Mouse (Mus musculus): ENCODE measurements around the gene Ccrl2.

Ccrl2 gene

GRCm38 (mm10) chr9:111062840-111063239 lies 5.5 kb upstream of the Ccrl2 start:
- no peak for DNase-seq (ENCODE audit: extremely low spot score, low read depth, low spot score)

GRCm38 (mm10) chr9:111058943-111059556 lies 1.7 kb upstream of the Ccrl2 start:
- DNase-seq (ENCODE audit: extremely low spot score, low read depth, low spot score): no peak

- DNase-seq (ENCODE audit: extremely low spot score, low read depth, low spot score): no peak
Observed at GRCm38 (mm10) chr9:111057544-111058370, 438 bp upstream of the Ccrl2 start.

GRCm38 (mm10) chr9:111056519-111056797 lies 861 bp downstream of the Ccrl2 start:
- no peak for DNase-seq (ENCODE audit: extremely low spot score, low read depth, low spot score)

GRCm38 (mm10) chr9:111055800-111056518 lies 1.4 kb downstream of the Ccrl2 start:
- DNase-seq (ENCODE audit: extremely low spot score, low read depth, low spot score): no peak

- DNase-seq (ENCODE audit: extremely low spot score, low read depth, low spot score): no peak
Observed at GRCm38 (mm10) chr9:111054923-111055322, 2.4 kb downstream of the Ccrl2 start.

- no peak for DNase-seq (ENCODE audit: extremely low spot score, low read depth, low spot score)
Observed at GRCm38 (mm10) chr9:111048452-111048851, 8.9 kb downstream of the Ccrl2 start.

- DNase-seq (ENCODE audit: extremely low spot score, low read depth, low spot score): no peak
Observed at GRCm38 (mm10) chr9:111047266-111047665, 10.1 kb downstream of the Ccrl2 start.

- no peak for DNase-seq (ENCODE audit: extremely low spot score, low read depth, low spot score)
Observed at GRCm38 (mm10) chr9:111046222-111046621, 11.1 kb downstream of the Ccrl2 start.

- no peak for DNase-seq (ENCODE audit: extremely low spot score, low read depth, low spot score)
Observed at GRCm38 (mm10) chr9:111042266-111042665, 15.1 kb downstream of the Ccrl2 start.

GRCm38 (mm10) chr9:111039966-111040365 lies 17.4 kb downstream of the Ccrl2 start:
- no peak for DNase-seq (ENCODE audit: extremely low spot score, low read depth, low spot score)

GRCm38 (mm10) chr9:111033717-111034116 lies 23.6 kb downstream of the Ccrl2 start:
- DNase-seq (ENCODE audit: extremely low spot score, low read depth, low spot score): no peak

GRCm38 (mm10) chr9:111026791-111027190 lies 30.5 kb downstream of the Ccrl2 start:
- no peak for DNase-seq (ENCODE audit: extremely low spot score, low read depth, low spot score)

- no peak for DNase-seq (ENCODE audit: extremely low spot score, low read depth, low spot score)
Observed at GRCm38 (mm10) chr9:111019022-111019421, 38.3 kb downstream of the Ccrl2 start, which contains the start of gene Ltf. Gene Ltf (plus strand): TSS chr9:111019271.

GRCm38 (mm10) chr9:111015658-111016057 lies 41.7 kb downstream of the Ccrl2 start:
- DNase-seq (ENCODE audit: extremely low spot score, low read depth, low spot score): no peak

GRCm38 (mm10) chr9:111012041-111012440 lies 45.3 kb downstream of the Ccrl2 start:
- no peak for DNase-seq (ENCODE audit: extremely low spot score, low read depth, low spot score)

- DNase-seq (ENCODE audit: extremely low spot score, low read depth, low spot score): no peak
Observed at GRCm38 (mm10) chr9:111011550-111011949, 45.8 kb downstream of the Ccrl2 start.

GRCm38 (mm10) chr9:111009763-111010162 lies 47.6 kb downstream of the Ccrl2 start:
- DNase-seq (ENCODE audit: extremely low spot score, low read depth, low spot score): no peak

GRCm38 (mm10) chr9:111006544-111006943 lies 50.8 kb downstream of the Ccrl2 start:
- DNase-seq (ENCODE audit: extremely low spot score, low read depth, low spot score): no peak

All from hindlimb bud, embryonic 11.5 days (tissue).